Mouse (Mus musculus) testis, adult 2 months (tissue): ENCODE measurements around the gene Car8.

Experiments
- CTCF ChIP-seq: fragments of 200-500 bp; IDR thresholded peaks from 2 replicates; pipeline ENCODE4 v1.5.1; 2012; ENCODE audit warnings: low read depth, mild to moderate bottlenecking, inconsistent platforms, low read length, moderate library complexity; ENCODE audit not compliant: control insufficient read depth, insufficient read depth, insufficient replicate concordance
- POLR2A ChIP-seq: fragments of 200-500 bp; IDR thresholded peaks from 2 replicates; pipeline ENCODE4 v1.6.1; 2012; ENCODE audit warnings: low read depth, mild to moderate bottlenecking, inconsistent platforms, low read length, moderate library complexity; ENCODE audit not compliant: control insufficient read depth

- TF ChIP-seq CTCF (no peak), POLR2A (no peak)
Observed at GRCm38 (mm10) chr4:8154589-8155198, 84.1 kb downstream of the Car8 start.
